Mouse (Mus musculus) thymus, postnatal 4 days (tissue): ENCODE measurements around the gene Ergic3.

Experiments
- DNase-seq: peaks from one replicate; pipeline ENCODE4 v3.0.0; 2021

Gene Ergic3

DNA sequence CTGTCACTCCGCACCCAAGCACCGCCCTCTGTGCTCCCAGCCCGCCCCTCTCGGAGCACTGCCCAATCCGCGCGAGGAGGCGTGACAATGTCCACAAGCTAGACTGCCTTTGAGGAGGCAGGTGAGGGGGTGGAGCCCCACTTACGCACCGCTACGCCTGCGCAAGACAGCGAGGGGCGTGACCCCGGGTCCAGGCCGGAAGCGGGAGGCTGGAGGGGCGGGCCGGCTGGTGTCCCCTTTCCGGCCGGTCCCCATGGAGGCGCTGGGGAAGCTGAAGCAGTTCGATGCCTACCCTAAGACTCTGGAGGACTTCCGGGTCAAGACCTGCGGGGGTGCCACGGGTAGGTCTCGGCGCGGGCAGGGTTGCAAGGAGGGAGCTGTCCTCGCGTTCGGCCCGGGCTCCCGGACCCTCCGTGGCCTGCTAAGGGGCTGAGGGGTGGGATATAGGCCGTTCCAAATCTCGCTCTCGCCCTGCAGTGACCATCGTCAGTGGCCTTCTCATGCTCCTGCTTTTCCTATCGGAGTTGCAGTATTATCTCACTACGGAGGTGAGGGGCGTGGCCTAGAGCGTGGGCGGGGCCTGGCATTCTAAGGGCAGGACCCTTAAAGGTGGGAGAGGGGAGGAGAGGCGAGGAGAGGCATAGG lies at the start of gene Ergic3, which contains the start of gene 6430550D23Rik:
Gene Ergic3, plus strand, starts transcription at position 158 of the 645 bp plus-strand sequence.
Gene 6430550D23Rik, minus strand, starts transcription at position 90 of the 645 bp plus-strand sequence.
- peak; percentile 99 for DNase-seq

DNA sequence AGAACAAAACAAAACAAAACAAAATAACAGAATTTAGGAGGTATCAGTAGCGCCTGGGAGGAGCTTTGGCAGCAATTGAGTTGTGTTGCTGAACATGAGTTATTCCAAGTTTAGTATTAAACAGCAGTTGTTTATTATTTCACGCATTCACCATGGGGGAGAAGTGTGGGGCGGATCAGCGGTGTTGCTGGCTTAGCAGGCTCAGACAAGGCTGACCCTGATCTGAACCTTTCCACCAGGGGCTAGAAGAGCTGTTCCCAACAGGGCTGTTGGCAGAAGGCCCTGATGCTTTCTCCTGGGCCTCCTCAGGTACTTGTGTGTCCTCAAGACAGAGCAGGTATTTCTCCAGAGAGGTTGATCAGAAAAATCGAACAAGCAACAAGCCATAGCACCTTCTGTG lies 47.9 kb upstream of the Ergic3 start:
- DNase-seq, result no peak

DNA sequence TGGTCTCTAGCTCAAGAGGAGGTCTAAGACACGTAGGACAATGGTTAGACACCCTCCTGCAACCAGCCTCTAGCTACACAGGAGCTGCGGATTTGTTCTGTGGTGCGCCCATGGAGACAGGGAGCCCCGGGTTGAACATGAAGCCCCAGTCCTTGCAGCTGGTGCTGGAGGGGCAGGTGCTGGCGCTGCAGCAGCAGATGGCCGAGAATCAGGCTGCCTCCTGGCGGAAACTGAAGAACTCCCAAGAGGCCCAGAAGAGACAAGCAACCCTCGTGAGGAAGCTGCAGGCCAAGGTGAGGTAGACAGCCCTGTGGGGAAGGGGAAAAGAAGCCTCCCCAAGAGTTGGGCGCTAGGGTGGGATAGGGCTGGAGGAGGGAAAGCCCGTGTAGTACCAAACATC lies 46.0 kb upstream of the Ergic3 start:
- DNase-seq, result no peak

DNA sequence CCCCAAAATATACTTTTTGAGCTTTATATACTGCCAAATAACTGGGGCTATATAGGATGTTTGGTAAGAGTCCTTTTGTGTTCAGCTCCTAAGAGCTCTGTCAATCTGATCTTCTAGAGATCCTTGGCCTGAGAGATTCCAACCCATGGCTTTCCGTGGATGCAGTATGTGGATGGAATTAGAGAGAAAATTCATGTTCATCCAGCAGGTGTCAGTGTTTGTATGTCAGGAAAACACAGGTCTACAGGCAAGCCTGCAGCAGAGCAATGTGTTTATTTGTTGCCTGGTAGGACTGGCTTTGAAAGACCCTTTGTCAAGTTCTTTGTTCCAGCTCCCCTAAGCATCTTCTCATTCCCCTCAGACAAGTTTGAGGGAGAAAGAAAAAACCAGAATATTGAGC lies 44.9 kb upstream of the Ergic3 start:
- DNase-seq, result no peak

DNA sequence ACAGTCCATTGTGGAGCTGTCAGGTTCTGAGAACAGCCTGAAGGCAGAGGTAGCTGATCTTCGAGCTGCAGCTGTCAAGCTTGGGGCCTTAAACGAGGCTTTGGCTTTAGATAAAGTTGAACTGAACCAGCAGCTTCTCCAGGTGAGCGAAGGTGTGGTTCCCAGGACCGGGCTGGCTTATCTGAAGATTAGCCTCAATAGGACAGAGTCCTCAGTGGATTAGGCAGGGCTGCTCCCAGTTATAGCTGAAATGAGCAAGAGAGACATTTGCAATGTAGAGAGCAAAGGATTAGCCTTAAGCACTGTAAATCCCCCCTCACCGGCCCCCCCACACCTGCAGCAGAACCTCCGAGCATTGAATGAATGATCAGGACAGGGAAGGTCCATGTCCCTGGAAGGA lies 34.5 kb upstream of the Ergic3 start:
- no peak for DNase-seq

DNA sequence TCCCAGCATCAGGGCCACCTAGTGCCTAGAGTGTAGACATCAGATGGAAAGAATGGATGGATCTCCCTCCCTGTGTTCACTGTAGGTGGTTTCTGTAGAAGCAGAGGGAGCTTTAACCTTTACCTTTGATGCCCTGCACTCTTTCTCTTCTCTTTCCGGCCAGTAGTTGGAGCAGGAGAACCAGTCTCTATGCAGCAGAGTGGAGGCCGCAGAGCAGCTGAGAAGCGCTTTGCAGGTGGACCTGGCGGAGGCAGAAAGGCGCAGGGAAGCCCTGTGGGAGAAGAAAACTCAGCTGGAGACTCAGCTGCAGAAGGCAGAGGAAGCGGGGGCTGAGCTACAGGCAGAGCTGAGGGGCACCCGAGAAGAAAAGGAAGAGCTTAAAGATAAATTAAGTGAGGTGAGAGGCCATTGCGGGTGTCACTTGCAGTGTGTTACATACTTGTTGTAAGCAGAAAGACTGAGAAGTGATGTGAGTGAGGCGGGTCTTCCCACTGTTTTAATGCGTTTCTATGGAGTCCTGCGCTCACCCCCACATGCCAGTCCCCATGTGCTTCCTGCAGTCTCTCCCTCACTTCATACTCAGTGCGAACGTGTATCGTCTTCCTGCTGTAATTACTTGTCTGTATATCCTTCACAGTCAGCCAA lies 33.6 kb upstream of the Ergic3 start:
- peak; percentile 79 for DNase-seq

DNA sequence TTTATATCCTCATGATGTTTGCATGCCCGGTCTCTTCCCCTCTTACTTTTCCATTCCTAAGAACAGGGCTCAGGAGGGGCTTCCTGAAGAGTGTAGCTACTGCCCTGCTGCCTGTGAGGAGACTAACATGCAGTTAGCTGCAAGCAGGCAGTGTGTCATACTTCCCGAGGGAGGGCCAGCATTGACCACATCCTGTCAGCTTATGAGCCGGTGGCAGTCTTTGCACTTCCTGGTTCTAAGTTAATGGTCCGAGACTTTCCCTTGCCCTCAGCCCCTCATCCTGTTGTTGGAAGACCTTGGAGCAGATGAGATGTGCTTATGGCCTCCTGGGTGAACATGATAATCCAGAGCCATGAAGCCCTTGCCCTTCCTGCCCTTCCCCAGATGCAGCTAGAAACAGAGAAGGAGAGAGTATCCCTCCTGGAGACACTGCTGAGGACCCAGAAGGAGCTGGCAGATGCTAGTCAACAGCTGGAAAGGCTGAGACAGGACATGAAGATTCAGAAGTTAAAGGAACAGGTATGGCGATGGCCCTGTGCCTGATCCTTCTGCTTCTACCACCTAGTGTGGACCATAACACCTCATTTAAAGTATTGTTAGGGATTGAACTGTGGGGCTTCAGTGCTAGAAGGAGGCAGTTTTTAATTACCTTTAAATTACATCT lies 28.4 kb upstream of the Ergic3 start:
- DNase-seq, result peak; percentile 64

DNA sequence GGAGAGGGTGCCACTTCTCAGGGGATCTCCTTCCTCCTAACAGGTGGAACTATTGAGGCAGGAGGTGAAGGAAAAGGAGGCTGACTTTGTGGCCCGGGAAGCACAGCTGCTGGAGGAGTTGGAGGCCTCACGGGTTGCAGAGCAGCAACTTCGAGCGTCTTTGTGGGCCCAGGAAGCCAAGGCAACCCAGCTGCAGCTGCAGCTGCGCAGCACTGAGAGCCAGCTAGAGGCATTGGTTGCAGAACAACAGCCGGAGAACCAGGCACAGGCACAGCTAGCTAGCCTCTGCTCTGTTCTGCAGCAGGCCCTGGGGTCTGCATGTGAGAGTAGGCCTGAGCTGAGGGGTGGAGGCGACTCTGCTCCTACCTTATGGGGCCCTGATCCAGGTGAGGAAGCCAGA lies 22.1 kb upstream of the Ergic3 start:
- DNase-seq, result peak; percentile 82

DNA sequence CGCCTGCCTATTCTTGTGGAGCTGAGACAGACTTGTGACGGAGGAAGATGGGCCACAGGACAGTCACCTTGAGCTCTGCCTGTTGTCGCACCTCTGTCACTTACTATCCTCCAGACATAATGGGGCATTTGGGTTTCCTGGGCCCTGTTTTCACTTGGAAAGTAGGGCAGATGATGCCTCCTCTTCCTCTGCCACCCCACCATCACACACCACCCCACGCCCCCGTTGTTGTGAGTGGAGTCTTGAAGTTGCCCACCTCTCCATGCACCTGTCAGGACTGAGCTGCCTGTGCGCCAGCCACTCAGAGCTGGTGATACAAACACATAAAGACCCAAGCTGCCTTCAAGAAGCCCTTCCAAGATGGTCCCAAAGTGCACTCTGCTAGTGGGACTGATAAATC lies 20.7 kb upstream of the Ergic3 start:
- peak; percentile 65 for DNase-seq

DNA sequence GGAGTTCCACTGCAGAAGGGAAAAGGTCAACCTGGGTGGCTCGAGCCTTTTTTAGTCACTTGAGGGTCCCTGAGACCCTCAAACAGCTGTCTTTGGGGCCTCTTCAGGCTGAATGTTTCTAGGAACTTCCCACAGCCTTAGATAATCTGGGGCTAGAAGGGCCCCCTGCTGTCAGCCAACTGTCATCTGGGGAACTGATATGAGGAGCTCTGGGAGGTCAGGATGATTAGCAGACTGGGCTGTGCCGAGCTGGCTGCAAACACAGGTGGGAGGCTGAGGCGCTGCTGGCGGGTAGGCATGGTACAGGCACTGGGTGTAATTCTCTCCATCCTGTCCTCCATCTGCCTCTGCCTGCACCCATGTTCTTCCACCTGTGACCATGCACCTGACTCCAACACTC lies 18.8 kb upstream of the Ergic3 start:
- DNase-seq, result peak; percentile 61

DNA sequence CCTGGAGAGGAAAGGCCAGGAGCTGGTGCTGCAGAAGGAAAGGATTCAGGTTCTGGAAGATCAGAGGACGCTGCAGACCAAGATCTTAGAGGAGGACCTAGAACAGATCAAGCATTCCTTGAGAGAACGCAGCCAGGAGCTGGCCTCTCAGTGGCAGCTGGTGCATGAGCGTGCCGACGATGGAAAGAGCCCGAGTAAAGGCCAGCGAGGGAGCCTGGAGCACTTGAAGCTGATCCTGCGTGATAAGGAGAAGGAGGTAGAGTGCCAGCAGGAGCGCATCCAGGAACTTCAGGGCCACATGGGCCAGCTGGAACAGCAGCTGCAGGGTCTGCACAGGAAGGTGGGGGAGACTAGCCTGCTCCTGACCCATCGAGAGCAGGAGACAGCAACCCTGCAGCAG lies 16.7 kb upstream of the Ergic3 start:
- DNase-seq, result no peak

DNA sequence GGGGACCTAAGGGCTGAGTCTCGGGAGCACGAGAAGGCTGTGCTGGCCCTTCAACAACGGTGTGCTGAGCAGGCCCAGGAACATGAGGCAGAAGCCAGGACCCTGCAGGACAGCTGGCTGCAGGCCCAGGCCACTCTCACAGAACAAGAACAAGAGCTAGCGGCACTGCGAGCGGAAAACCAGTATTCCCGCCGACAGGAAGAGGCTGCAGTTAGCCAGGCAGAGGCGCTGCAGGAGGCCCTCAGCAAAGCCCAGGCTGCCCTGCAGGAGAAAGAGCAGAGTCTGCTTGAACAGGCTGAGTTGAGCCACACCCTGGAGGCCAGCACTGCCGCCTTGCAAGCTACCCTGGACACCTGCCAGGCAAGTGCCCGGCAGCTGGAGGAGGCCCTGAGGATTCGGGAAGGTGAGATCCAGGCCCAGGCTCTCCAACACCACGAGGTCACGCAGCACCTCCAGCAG lies 16.0 kb upstream of the Ergic3 start:
- DNase-seq, result no peak

DNA sequence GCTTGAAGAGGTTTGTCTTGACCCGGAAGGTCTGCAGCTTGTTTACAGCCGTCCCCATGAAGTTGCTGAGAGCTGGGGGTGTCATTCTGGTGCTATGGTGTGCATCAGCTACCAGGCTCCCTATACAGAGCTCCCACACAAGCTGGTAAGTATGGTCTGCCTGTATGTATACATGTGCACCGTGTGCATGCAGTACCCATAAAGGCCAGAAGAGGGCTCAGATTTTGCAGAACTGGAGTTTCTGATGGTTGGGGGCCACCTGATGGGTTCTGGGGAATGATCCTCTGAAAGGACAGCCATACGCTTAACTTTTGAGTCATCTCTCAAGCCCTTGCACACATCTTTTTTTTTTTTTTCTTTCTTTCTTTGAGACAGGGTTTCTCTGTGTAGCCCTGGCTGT lies 2.5 kb upstream of the Ergic3 start:
- peak; percentile 67 for DNase-seq

DNA sequence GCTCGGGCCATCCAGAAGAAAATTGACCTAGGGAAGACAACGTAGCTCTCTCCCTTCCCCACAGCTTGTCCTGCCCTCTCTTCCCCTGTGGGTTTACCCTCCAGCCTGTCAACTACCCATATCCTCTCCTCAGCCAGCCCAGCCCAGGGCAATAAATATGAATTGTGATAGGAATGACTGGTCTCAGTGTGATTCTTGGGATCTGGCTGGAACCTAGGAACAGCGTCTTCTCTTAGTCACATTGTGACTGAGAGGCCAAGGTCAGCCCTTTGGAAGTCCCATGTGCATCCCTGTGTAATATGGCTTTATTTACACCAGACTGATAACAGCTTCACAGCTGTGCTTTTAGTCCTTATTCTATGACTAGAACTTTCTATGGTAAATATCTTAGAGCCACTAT lies 10.3 kb downstream of the Ergic3 start:
- DNase-seq, result no peak

DNA sequence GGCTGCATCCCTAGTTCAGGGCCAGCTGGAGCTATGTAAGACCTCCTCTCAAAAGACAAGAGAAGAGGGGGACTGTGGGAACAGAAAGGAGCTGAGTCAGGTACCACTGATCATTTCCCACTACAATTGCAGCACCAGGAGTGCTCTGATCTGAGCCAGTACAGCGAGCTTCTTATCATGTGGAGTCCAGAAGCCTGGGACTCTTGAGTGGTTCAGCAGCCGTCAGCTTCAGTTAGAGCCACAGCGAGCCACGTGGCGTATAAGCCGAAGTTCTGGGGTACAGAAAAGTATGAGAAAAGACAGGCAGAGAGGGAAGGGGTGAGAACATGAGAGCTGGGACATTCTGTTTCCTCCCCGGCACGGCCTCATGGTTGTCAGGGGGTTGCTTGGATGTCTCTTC lies 13.4 kb downstream of the Ergic3 start:
- no peak for DNase-seq

DNA sequence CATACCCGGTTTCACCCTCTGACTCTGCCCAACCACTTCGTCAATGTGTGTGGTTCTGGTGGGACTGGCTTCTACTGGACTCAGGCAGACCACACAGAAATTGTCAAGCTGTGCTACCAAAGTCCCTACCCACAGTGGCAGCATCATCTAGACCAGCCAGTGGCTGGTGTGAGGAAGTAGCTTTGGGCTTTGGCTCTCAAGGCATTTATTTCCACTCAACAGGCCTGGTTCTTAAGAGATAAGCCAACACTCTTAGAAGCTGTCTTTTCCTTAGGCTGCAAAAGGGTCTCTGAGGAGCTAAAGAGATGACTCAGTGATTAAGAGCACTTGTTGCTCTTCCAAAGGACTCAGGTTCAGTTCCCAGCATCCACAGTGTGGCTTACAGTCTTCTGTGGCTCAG lies 13.9 kb downstream of the Ergic3 start:
- no peak for DNase-seq

DNA sequence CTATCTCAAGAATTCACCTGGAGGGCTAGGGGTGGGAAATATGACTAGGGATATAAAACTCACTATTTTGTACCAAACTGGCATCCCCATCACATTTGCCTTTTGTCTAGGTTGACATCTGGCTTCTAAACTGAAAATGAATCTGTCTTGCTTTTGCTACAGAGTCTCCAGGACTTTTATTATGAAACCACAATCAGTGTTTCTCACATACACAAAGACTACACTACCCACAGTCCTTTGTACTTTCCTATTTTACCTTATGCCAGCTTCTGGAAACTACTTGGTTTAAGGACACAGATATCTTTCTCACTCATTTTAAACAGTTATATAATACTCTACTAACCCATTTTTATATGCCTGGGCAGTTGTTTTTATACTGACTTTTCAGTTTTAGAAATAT lies 17.6 kb downstream of the Ergic3 start:
- no peak for DNase-seq

DNA sequence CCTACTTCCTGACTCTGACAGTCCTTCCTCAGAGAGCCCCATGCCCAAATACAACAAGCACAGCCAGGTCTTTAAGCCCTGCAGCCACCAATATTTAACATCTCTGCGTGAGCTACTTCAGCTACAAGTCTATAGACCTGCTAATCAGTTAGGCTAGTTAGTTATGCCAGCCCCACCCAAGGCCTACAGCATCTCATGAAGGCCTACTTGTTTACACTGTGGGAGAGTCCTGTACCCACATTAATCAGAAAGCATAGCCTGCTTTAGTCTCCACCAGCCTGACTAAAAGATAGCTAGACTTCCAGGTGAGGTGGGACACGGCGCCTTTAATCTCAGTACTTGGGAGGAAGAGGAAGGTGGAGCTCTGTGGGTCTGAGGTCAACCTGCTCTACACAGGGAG lies 31.5 kb downstream of the Ergic3 start:
- no peak for DNase-seq

DNA sequence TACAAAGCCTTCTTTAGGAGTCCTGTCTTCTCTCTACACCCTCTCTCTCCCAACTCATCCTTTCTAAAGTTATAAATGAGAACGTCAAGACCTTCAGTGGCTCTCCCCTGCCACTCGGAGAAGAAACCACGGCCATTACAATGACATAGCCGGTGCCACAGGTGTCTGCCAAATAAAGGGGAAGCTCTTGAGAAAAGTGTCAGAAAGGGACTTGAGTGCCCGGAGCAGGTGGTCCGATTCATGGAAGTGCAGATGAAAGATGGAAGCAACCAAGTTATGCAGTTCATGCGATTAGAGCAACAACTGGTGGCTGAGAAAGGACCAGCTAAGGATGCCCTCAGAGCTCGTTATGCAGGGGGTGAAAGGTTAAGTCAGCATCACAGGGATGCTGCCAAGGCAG lies 35.1 kb downstream of the Ergic3 start:
- no peak for DNase-seq

DNA sequence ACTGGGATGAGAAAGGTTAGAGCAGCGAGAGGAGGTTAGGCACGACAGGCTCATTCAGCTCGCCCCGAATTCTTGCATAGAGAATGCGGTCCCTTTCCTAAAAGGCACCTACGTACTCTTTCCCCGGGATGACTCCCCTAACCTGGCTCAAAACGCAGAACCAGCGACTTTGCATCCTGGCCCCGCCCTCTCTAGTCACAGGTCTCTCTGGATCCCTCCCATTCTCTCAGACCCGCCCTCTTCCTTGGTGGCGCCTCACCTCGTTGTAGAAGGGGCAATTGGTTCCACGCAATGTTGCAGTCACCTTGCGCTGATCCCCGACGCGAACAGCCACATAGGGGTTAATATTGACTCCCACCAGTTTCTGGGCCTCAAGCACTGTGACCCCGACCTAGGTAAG lies 40.1 kb downstream of the Ergic3 start:
- DNase-seq, result peak; percentile 69

DNA sequence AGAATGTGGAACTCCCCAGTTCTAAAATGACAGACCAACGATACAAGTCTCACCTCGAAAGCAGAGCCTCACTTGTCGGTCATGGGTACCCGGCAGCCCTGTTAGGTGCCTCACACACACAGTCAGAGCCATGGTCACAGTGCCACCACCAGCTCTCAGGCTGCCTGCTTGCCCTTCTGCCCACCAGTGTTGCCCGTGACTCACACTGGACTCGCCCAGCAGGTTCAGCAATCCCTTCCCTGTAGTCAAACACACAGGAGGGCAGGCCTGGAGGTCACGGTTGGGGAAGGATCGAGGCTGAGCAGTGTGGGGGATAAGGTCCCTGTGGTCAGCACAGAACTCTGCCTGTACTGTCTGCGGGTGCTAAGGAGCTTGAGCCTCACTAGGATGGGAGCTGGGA lies 45.0 kb downstream of the Ergic3 start, which contains the start of gene Fer1l4:
Gene Fer1l4, minus strand, starts transcription at position 132 of the 400 bp plus-strand sequence.
- no peak for DNase-seq

DNA sequence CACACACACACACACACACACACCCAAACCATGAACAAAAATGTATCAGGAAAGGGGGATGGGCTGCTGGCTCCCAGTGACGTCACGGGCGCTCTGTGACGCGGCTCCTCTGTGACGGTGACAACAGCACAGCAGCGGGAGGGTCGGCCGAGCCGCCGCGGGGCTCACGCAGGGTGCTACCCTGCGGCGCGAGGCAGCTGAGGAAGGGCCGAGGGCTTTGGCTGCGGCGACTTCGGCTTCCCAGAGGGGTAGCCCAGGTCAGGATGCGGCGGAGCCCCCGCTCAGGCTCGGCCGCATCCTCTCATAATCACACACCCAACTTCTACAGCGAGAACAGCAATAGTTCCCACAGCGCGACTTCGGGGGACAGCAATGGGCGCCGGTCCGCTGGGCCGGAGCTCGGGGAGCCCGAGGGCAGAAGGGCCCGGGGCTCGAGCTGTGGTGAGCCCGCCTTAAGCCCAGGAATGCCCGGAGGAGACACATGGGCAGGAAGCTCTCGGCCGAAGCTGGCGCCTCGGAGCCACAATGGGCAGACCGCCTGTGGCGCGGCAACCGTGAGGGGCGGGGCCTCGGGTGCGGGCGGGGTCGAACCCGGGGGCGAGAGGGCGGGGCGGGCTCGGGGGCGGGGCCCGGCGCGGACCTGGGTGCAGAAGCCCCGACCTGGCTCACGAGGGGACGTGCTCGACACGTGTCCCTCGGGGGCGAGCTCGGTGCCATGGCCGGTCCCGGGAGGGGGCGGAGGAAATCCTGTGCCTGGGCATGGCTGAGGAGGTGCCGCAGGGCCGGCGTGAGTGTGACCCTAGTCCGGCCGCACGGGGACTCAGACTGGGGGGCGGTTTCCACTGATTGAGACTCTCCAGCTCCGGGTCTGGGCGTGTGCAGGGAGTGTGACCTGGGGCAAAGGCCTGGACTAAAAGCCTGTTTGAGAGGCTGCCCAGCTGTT lies 57.5 kb downstream of the Ergic3 start, which contains the start of gene Spag4:
Gene Spag4, plus strand, starts transcription at position 77 of the 943 bp plus-strand sequence.
- DNase-seq, result peak; percentile 89

DNA sequence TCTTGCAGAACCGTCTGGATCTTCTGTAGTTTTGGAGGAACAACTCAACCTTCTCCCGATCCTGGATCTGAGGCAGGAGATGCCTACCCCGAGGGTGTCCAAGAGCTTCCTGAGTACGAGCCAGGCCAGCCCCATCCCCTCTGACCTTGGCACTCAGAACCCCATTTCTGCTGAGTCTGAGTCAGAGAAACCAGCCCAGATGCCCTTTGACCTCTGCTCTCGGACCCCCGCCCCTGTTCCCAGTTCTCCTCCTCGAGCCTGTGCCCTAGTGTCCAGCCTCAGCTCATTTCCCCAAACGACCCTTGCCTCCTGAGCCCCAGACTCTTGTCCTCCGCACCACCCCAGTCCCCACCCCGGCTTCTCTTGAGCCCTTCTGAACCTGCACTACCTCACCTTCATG lies 58.3 kb downstream of the Ergic3 start:
- DNase-seq, result no peak
